Mouse (Mus musculus): ENCODE results near the gene Ctsw. TPM values are rescaled to one million over a fixed set of nuclear protein-coding genes. Genes with fewer than 3 reads are reported as not detected.
A peak's percentile ranks its signal among the peaks of the same experiment; 100 is the strongest.

Ctsw gene
- polyA plus RNA-seq, 1 experiment from 2014 or later, result 0.54 TPM

DNA sequence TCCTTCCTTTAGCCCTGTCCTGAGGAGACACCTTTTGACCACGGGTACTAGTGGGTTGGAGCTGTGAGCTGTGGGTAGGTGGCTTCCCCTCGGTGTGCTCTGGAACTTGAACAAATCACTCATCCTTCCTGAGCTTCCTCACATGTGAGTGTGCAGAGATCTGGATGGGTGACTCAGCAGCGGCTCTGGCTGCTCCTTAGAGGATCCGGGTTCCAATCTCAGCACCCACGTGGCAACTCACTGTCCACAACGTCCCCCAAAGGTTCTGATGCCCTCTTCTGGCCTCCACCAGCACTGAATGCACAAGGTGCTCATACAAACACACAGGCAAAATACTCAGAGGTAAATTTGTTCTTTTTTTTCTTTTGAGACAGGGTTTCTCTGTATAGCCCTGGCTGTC is 16.5 kb downstream of the Ctsw start:
- 78% methylated on average over 6 of the region's 6 CpGs for WGBS

DNA sequence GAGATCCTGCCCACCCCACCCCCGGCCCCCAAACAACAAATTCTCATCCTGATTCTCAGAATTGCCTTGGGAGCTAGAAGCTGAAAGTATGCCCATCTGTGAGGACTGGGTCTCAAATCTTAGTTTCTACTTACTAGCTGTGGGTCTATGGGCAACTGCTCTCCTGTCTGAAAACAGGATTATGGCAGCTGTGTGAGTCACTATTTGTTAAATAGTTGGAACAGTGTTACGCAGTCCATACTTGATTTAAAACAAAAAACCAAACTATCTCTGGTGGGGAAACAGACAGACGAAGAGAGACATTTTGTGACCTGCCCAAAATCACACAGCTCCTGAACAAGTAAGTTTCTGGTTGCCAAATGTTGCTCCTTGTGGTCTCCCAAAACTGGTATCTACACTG is 18.6 kb downstream of the Ctsw start:
- no peak overlapping the region for H3K4me3 ChIP-seq (ENCODE audit: low read length)
- H3K36me3 ChIP-seq (ENCODE audit: control insufficient read depth, insufficient read depth, low read length), result peaks cover 10% of the 10 kb centered on the region
- no peaks in the 10 kb centered on the region for H3K9me3 ChIP-seq (ENCODE audit: control insufficient read depth, low read length)
- no peak overlapping the region for H3K27ac ChIP-seq (ENCODE audit: low read depth, low read length)
- no peak overlapping the region for H3K9ac ChIP-seq (ENCODE audit: low read depth, low read length)
- peaks cover 7% of the 10 kb centered on the region; the same call in 1 of the 2 replicates for H3K4me1 ChIP-seq (ENCODE audit: control insufficient read depth, insufficient read depth, low read length)
- 90% methylated on average over 3 of the region's 3 CpGs for WGBS
- ATAC-seq (ENCODE audit: low FRiP score, low TSS enrichment), result no peak
- no peak overlapping the region for H3K4me2 ChIP-seq (replicated peaks; ENCODE audit: low read depth, low read length)
- H3K27me3 ChIP-seq (ENCODE audit: control insufficient read depth, insufficient read depth, low read length), result peaks cover 30% of the 10 kb centered on the region

More for the DNA sequence above, 16.5 kb downstream of the Ctsw start:
- no peaks in the 10 kb centered on the region for H3K9me3 ChIP-seq (ENCODE audit: control insufficient read depth, low read length)
- no peak overlapping the region for H3K4me2 ChIP-seq (replicated peaks; ENCODE audit: low read depth, low read length)
- H3K4me1 ChIP-seq (ENCODE audit: control insufficient read depth, insufficient read depth, low read length), result peaks cover 27% of the 10 kb centered on the region; the same call in 1 of the 2 replicates
- H3K27me3 ChIP-seq (ENCODE audit: control insufficient read depth, insufficient read depth, low read length), result peaks cover 27% of the 10 kb centered on the region
- no peak overlapping the region for H3K4me3 ChIP-seq (ENCODE audit: low read length)
- no peak overlapping the region for H3K9ac ChIP-seq (ENCODE audit: low read depth, low read length)
- peaks cover 10% of the 10 kb centered on the region for H3K36me3 ChIP-seq (ENCODE audit: control insufficient read depth, insufficient read depth, low read length)
- ATAC-seq (ENCODE audit: low FRiP score, low TSS enrichment), result no peak
- H3K27ac ChIP-seq (ENCODE audit: low read depth, low read length), result no peak overlapping the region

DNA sequence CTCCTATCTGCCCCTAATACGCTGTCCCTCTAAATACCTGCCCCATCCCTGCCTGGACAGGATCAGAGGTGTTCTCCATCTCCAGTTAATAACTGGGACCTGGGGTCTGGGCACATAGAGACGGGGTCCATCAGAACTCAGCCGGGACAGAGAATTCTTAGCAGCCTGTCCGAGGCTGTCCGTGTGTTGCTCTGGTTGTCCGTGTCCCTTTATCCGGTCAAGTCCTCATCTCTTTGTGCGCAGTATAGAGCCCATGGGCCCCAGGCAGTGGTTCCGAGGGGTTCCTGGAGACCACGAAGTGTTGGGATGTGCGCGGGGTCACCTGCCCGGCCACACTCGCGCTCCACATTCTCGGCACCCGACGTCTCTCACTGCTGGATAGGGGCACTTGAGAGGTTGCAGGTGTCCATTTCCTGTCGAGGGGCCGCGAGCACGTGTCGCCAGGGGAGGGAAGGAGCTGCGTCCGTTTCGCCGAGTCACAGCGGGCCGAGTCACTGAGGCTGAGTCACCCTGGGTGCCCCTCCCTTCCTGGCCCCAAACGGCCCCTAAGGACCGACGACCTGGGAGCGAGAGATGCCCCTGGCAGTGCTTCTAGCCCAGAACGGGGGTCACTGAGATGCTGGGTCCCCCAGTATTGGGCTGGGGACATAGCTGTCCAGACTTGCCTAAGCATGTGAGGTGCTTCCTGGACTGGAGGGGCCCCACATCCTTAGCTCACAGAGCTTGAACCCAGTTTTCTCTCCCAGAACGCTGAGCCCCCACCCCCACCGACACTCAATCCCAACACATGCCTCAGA is 19.8 kb downstream of the Ctsw start:
- ATAC-seq (ENCODE audit: low FRiP score, low TSS enrichment), result no peak; the same call in 1 of the 2 replicates
- peak overlapping the region; percentile 52 for H3K4me3 ChIP-seq (ENCODE audit: low read length)
- peaks cover 30% of the 10 kb centered on the region for H3K27me3 ChIP-seq (ENCODE audit: control insufficient read depth, insufficient read depth, low read length)
- no peaks in the 10 kb centered on the region for H3K36me3 ChIP-seq (ENCODE audit: control insufficient read depth, insufficient read depth, low read length)
- H3K27ac ChIP-seq (ENCODE audit: low read depth, low read length), result no peak overlapping the region
- H3K9ac ChIP-seq (ENCODE audit: low read depth, low read length), result no peak overlapping the region
- H3K4me1 ChIP-seq (ENCODE audit: control insufficient read depth, insufficient read depth, low read length), result no peaks in the 10 kb centered on the region; the same call in 1 of the 2 replicates
- peak overlapping the region; percentile 90 for H3K4me2 ChIP-seq (replicated peaks; ENCODE audit: low read depth, low read length)
- 6% methylated on average over 36 of the region's 36 CpGs for WGBS
- no peaks in the 10 kb centered on the region for H3K9me3 ChIP-seq (ENCODE audit: control insufficient read depth, low read length)

DNA sequence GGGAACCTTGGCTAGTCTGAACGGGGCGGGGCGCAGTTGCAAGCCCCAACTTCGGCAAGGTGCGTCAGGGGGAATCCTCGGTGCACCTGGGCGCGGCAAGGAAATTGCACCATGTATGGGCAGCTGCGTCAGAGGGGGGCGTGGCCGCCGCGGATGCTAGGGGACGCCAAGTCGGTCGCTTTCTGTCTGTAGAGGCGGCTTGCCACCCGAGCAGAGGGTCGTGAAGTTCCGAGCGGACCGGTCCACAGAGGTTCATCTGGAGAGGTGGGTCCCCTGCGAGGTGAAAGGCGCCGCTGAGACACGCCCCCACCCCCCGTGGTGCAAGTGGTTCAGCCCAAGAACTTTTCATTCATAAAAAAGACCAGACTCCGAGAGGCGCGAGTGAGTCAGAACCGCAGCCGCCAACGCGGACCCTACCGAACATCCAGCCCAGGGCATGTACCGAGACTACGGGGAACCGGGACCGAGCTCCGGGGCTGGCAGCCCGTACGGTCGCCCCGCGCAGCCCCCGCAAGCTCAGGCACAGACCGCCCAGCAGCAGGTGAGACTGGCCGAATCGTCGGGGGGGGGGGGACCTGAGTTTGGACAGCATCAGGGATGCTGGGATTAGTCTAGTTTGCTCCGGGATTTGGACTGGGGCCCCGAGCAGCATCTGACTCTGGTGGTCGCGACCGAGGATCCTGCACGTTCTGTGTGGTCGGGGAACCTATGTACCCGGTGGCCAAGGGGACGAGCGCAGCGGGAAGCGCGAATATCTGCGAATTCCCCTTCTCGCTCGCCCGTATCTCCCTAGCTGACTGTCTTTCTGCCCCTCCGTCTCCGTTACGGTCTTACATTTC is 20.6 kb downstream of the Ctsw start, which contains the start of gene Fosl1:
TSS of gene Fosl1 (plus strand) at position 33 of the 839 bp plus-strand sequence.
- H3K9me3 ChIP-seq (ENCODE audit: control insufficient read depth, low read length), result no peaks in the 10 kb centered on the region
- peak; percentile 53; the same call in 1 of the 2 replicates for ATAC-seq (ENCODE audit: low FRiP score, low TSS enrichment)
- H3K4me2 ChIP-seq (replicated peaks; ENCODE audit: low read depth, low read length), result peak within 1 kb of the TSS; percentile 90
- no peaks in the 10 kb centered on the region; the same call in 1 of the 2 replicates for H3K4me1 ChIP-seq (ENCODE audit: control insufficient read depth, insufficient read depth, low read length)
- H3K9ac ChIP-seq (ENCODE audit: low read depth, low read length), result peak within 1 kb of the TSS; percentile 5; the same call in 1 of the 2 replicates
- H3K27me3 ChIP-seq (ENCODE audit: control insufficient read depth, insufficient read depth, low read length), result peaks cover 30% of the 10 kb centered on the region
- H3K4me3 ChIP-seq (ENCODE audit: low read length), result peak within 1 kb of the TSS; percentile 52
- no peaks in the 10 kb centered on the region for H3K36me3 ChIP-seq (ENCODE audit: control insufficient read depth, insufficient read depth, low read length)
- WGBS, result under 1% methylated on average over 70 of the region's 70 CpGs
- no peak within 1 kb of the TSS for H3K27ac ChIP-seq (ENCODE audit: low read depth, low read length)

DNA sequence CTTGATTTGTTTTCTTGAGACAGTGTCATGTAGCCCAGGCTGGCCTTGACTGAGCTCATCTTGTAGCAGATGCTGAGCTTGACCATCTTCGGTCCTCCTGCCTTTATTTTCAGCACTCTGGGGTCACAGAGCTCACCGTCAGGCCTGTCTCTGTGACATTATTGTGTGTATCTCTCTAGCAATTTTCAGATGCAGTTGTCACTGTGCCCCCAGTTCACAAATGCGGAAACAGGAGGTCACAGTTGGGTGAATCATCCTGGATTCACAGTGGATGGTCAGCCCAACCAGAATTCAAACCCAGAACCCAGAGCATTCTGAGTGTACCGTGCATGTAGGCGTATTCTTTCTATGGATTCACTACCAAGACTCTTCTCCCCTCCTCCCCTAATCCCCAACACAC is 22.6 kb downstream of the Ctsw start:
- 83% methylated on average over 5 of the region's 5 CpGs for WGBS
- Histone ChIP-seq H3K9me3 (ENCODE audit: control insufficient read depth, low read length) (no peaks in the 10 kb centered on the region), H3K9ac (ENCODE audit: low read depth, low read length) (no peak overlapping the region), H3K4me3 (ENCODE audit: low read length) (no peak overlapping the region), H3K4me2 (replicated peaks; ENCODE audit: low read depth, low read length) (no peak overlapping the region), H3K27ac (ENCODE audit: low read depth, low read length) (no peak overlapping the region), H3K36me3 (ENCODE audit: control insufficient read depth, insufficient read depth, low read length) (no peaks in the 10 kb centered on the region), H3K27me3 (ENCODE audit: control insufficient read depth, insufficient read depth, low read length) (peaks cover 30% of the 10 kb centered on the region), H3K4me1 (ENCODE audit: control insufficient read depth, insufficient read depth, low read length) (no peaks in the 10 kb centered on the region; the same call in 1 of the 2 replicates)
- ATAC-seq (ENCODE audit: low FRiP score, low TSS enrichment), result no peak

DNA sequence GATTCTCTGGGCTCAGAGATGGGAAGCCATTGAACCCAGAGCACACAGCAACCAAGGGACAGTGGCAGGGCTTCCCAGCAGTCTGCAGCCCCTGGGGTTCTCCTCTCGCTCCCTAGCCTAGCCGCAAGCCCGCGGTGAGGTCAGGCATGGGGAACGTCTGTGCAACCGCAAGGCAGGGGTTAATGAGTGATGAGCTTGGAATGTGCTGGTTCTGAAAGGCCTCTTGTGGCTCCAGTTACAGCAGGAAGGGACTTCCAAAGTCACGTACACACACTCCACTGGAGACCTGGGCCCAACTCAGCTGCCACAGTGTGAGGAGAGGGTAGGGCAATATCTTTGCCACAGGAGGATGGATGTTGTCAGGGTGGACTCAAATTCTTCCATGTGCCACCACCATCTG is 23.4 kb downstream of the Ctsw start:
- no peak for ATAC-seq (ENCODE audit: low FRiP score, low TSS enrichment)
- Histone ChIP-seq H3K4me3 (ENCODE audit: low read length) (no peak overlapping the region), H3K9me3 (ENCODE audit: control insufficient read depth, low read length) (no peaks in the 10 kb centered on the region; the same call in 1 of the 2 replicates), H3K36me3 (ENCODE audit: control insufficient read depth, insufficient read depth, low read length) (no peaks in the 10 kb centered on the region), H3K27me3 (ENCODE audit: control insufficient read depth, insufficient read depth, low read length) (peaks cover 30% of the 10 kb centered on the region), H3K27ac (ENCODE audit: low read depth, low read length) (no peak overlapping the region), H3K4me2 (replicated peaks; ENCODE audit: low read depth, low read length) (no peak overlapping the region), H3K4me1 (ENCODE audit: control insufficient read depth, insufficient read depth, low read length) (no peaks in the 10 kb centered on the region; the same call in 1 of the 2 replicates), H3K9ac (ENCODE audit: low read depth, low read length) (no peak overlapping the region)
- 31% methylated on average over 7 of the region's 7 CpGs for WGBS

DNA sequence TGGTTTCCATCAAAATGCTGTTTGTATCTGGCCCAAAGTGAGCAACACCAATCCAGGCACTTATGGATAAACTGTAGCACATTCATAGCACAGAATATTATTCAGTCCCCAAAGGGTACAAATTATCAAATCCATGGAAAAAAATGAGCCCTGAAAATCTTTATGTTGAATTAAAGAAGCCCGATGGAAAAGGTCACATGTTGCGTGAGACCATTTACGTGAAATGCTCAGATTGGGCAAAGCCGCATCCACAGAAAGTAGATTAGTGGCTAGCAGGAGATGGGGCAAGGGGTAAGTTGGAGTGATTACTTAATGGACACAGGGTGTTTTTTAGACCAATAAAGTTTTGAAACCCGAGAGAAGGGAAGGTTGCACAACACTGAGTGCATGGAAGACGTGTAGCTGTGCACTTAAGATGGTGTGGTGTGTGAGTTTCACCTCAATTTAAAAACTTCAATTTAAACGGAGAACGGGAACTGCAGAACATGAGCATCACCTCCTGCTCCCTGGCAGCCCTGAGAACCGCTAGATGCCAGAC is 23.9 kb downstream of the Ctsw start:
- no peaks in the 10 kb centered on the region; the same call in 1 of the 2 replicates for H3K4me1 ChIP-seq (ENCODE audit: control insufficient read depth, insufficient read depth, low read length)
- H3K36me3 ChIP-seq (ENCODE audit: control insufficient read depth, insufficient read depth, low read length), result no peaks in the 10 kb centered on the region
- ATAC-seq (ENCODE audit: low FRiP score, low TSS enrichment), result no peak
- H3K9ac ChIP-seq (ENCODE audit: low read depth, low read length), result no peak overlapping the region
- H3K27ac ChIP-seq (ENCODE audit: low read depth, low read length), result no peak overlapping the region
- H3K27me3 ChIP-seq (ENCODE audit: control insufficient read depth, insufficient read depth, low read length), result peaks cover 27% of the 10 kb centered on the region
- H3K4me3 ChIP-seq (ENCODE audit: low read length), result no peak overlapping the region
- no peaks in the 10 kb centered on the region; the same call in 1 of the 2 replicates for H3K9me3 ChIP-seq (ENCODE audit: control insufficient read depth, low read length)
- WGBS, result 63% methylated on average over 9 of the region's 9 CpGs
- H3K4me2 ChIP-seq (replicated peaks; ENCODE audit: low read depth, low read length), result no peak overlapping the region

DNA sequence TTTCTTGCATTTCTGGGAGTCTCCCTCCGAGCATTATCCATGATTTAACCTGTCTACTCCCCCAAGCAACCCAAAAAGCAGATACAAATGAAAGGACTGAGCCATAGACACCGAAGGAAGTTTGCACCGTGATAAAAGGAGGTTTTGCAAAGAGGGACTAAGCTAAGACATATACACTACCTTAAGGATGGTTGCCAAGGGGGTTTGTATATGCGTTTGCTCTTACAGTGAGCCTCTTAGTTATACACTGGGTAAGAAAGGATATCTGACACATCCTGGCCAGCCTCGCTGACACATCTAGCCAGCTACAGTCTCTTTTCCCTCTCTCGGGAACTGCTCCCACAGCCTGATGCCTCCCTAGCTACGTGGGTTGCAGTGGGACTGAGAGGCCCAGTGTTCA is 34.4 kb downstream of the Ctsw start:
- ATAC-seq (ENCODE audit: low FRiP score, low TSS enrichment), result no peak
- WGBS, result 65% methylated on average over 7 of the region's 7 CpGs

More for the DNA sequence above, 34.4 kb downstream of the Ctsw start:
- Histone ChIP-seq H3K9me3 (ENCODE audit: control insufficient read depth, low read length) (no peaks in the 10 kb centered on the region), H3K9ac (ENCODE audit: low read depth, low read length) (no peak overlapping the region; the same call in 1 of the 2 replicates), H3K4me3 (ENCODE audit: low read length) (no peak overlapping the region), H3K4me2 (replicated peaks; ENCODE audit: low read depth, low read length) (peak overlapping the region; percentile 60; the same call in 1 of the 2 replicates), H3K27me3 (ENCODE audit: control insufficient read depth, insufficient read depth, low read length) (no peaks in the 10 kb centered on the region), H3K4me1 (ENCODE audit: control insufficient read depth, insufficient read depth, low read length) (peaks cover 18% of the 10 kb centered on the region), H3K27ac (ENCODE audit: low read depth, low read length) (no peak overlapping the region), H3K36me3 (ENCODE audit: control insufficient read depth, insufficient read depth, low read length) (no peaks in the 10 kb centered on the region)

Data from kidney, embryonic 14.5 days (tissue).